Mouse (Mus musculus) gonadal fat pad, adult 2 months (tissue): Measurements from ENCODE around the gene Daxx. TPM values are rescaled to one million over a fixed set of nuclear protein-coding genes. Genes with fewer than 3 reads are reported as not detected.
A peak's percentile ranks its signal among the peaks of the same experiment; 100 is the strongest.
"Not testable (repeated sequence)": the region's sequence is repeated elsewhere in the genome, so short reads cannot be mapped to it uniquely, and the experiment has no call there.

Source experiments
- DNase-seq: peaks from one replicate; pipeline ENCODE4 v3.0.0-alpha.2; 2012; ENCODE audit warnings: low read depth
- polyA plus RNA-seq: library from polyadenylated mRNA; depleted of rRNA; stranded (reverse); fragments of >200 nt; gene quantifications from 2 replicates; pipeline ENCODE4 v1.2.3, GENCODE M21; 2012

Daxx gene
- polyA plus RNA-seq, 1 experiment: 45.8 TPM

DNA sequence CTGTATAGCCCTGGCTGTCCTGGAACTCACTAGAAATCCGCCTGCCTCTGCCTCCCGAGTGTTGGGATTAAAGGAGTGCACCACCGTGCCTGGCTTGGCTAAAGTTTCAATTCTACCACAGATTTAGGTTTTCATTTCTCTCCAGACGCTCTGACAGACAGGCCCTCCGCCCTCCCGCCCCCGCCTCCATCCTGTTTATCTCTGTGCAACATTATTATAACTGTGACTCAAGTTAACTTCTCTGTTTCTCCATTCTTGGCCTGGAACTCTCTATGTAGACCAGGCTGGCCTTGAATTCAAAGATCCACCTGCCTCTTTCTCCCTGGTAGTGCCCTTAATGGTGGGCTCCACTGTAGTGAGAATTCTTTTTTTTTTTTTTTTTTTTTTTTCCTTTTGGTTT is 6.7 kb upstream of the Daxx start:
- no peak for DNase-seq

DNA sequence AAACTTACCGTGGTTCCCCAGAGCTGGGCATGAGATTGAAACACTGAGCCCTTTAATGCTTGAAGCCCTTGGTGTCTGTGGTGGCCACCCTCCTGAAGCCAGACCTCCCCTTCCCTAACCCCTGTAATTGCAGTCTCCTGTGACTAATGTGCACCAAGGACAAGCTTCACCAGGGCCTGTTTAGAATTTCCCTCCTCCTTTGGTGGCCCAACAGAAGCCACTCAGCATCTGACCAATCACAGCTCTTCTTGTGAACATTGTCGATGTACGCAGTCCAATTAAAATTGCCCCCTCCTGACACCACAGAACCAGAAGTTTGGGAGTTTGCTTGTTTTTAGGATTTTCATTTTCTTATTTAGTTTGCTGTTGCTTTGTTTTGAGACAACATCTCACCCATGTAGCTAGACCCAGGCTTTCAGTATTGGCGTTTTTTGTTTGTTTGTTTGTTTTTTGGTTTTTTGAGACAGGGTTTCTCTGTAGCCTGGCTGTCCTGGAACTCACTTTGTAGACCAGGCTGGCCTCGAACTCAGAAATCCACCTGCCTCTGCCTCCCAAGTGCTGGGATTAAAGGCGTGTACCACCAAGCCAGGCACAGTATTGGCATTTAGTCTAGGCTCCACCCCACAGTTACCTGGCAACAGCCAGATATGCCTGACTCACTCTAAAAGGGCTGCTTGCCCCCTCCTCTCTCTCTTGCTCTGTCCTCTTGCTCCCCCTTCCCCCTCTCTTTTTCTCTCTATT is 5.1 kb upstream of the Daxx start:
- not testable (repeated sequence) for DNase-seq

DNA sequence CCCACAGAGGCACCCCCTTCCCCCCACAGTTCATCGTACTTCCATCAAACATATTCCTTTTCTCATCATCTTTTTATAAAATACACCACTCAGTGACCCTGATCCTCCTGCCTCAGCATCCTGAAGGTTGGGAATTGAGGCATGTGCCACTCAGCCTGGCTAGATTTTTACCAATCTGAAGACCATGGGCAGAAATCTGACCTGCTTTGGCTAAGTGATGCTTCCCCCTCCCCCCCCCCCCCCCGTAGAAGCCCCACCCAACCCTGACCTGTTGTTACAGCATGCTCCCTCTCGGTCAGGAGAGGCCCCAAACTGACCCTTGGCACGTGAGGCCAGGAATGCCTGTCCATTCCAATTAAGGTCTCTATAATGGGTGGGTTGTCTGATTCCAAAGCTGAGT is 4.4 kb upstream of the Daxx start, which contains the start of gene Platr17:
Gene Platr17 (plus strand): TSS at position 301 of the 400 bp plus-strand sequence.
- DNase-seq: not testable (repeated sequence)

DNA sequence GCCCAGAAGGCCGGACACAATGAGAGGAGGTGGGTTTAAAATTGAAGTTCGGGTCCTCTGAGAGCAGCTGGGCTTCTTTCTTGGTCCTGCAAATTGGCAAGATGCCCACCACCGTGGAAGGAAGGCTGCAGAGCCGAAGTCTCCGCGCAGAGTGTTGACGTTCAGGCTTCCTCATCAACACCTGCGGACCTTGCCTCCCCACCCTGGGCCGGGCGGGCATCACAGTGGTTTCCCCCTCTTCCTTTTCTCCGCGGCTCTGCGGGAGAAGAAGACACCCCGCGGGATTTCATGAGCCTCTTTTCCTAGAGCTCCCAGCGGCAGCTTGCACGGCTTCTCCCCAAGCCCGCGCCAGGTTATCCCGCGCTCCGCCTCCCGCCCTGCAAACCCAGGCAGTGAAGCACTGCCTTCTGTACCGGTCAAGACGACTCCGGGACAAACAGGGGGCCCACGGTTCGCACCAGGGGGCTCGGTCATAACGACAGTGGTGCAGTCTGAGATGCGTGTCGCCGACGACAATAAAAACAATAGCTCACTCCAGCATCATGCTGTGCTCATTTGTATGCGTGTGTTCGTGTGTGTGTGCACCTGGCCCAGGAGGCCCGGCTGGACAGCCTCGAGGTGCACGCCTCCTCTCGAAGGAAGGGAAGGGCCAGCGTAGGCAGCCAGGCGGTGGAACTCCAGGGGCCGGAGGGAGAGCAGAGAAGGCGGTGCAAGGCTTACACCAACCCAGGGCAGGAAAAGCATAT is 710 bp upstream of the Daxx start:
- DNase-seq: no peak

- DNase-seq: no peak
These were observed 646 bp downstream of the Daxx start for GRCm38 (mm10) chr17:33909869-33910250.

- DNase-seq: no peak
These were observed 1.3 kb downstream of the Daxx start for GRCm38 (mm10) chr17:33910346-33911051.

- no peak for DNase-seq
These were observed 2.0 kb downstream of the Daxx start for GRCm38 (mm10) chr17:33911052-33911812.

GRCm38 (mm10) chr17:33911813-33912414 is 2.7 kb downstream of the Daxx start:
- DNase-seq: no peak

DNA sequence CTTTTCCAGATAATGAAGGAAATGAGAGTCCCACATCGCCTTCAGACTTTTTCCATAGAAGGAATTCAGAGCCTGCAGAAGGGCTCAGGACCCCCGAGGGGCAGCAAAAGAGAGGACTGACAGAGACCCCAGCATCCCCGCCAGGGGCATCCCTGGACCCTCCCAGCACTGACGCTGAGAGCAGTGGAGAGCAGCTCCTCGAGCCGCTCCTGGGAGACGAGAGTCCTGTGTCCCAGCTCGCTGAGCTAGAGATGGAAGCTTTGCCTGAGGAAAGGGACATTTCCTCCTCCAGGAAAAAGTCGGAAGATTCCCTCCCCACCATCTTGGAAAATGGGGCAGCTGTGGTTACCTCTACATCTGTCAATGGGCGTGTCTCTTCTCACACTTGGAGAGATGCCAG is 4.0 kb downstream of the Daxx start:
- no peak for DNase-seq

GRCm38 (mm10) chr17:33913905-33914304 is 4.7 kb downstream of the Daxx start:
- DNase-seq: no peak

DNA sequence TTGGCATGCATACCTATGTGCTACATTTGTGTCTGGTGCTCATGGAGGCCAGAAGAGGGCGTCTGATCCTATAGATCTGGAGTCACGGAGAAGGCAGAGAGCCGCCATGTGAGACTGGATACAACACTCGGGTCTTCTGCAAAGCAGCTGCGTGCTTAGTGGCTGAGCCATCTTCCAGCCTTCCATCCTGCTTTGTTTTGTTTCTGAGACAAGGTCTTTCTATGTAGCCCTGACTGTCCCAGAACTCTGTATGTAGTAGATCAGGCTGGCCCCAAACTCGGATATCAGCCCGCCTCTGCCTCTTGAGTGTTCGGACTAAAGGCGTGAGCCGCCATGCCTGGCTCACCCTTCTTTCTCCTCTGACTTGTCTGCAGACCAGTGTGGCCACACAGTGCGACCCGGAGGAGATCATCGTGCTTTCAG is 5.8 kb downstream of the Daxx start:
- no peak for DNase-seq

DNA sequence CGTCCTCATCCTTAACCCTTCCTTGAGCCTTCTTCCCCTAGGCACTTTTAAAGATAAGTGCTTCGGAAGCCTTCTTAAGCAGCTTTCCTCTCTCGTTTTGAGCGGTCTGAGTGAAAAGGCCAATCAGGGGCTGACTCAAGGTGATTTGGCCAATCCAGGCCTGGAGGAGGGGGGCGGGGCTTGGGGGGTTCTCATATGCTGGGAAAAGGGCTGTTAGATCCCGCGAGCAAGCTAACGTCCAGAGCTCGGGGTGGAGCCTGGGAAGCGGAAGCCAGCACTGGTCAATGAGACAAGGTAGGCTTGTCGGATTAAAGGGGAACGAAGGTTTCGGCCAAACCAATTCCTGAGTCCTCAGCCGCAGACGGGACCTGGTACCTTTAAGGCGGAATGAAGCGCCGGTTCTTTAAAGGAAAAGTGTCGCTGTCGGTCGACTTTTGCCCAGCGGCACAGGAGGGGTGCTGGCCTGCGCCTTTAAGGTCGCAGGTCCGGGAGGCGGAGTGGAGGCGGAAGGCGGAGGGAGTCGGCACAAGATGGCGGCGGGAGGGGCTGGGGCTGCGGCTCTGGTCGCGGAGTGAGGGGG is 6.5 kb downstream of the Daxx start, which contains the start of the genes Tapbp and Zbtb22:
Gene Tapbp (plus strand): TSS at position 229 of the 580 bp plus-strand sequence.
Gene Zbtb22 (plus strand): TSS at position 234 of the 580 bp plus-strand sequence.
- peak; percentile 91 for DNase-seq

DNA sequence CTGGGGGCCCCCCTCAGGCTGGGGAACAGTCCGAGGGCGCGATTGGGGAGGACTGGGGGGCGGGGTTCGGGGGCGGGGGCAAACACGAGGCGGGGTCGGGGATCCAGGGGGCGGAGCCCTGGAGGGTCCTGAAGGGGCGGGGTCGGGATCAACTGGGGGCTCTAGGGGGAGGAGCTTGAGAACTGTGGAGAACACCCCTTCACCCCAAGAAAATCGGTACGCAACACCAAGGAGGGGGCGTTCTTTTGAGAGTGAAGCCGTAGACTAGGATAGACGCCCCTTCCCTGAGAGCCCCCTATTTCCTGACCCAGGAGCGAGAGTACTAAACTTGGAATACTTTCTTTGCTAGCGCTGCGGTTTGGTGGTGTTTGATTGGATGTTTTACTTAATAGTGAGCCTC is 7.1 kb downstream of the Daxx start:
- DNase-seq: no peak

DNA sequence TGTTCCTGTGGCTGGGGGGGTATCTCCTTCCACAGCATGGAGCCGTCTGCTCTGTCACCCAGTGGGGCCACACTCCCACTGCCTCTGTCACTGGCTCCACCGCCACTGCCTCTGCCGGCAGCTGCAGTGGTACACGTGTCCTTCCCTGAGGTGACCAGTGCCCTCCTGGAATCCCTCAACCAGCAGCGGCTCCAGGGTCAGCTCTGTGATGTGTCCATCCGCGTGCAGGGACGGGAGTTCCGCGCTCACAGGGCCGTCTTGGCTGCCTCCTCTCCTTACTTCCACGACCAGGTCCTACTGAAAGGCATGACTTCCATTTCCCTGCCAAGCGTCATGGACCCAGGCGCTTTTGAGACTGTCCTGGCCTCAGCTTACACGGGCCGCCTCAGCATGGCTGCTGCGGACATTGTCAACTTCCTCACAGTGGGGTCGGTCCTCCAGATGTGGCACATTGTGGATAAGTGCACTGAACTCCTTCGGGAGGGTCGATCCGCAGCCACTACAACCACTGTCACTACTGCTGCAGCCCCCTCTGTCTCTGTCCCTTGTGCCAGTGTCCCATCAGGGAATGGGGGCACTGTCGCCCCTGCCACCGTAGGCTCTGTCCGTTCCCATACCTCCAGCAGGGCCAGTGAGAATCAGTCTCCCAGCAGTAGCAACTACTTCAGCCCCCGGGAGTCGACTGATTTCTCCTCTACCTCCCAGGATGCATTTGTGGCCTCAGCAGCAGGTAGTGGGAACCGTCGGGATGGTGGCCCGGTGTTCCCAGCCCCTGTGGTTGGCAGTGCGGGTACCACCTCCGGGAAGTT is 7.8 kb downstream of the Daxx start:
- DNase-seq: no peak

DNA sequence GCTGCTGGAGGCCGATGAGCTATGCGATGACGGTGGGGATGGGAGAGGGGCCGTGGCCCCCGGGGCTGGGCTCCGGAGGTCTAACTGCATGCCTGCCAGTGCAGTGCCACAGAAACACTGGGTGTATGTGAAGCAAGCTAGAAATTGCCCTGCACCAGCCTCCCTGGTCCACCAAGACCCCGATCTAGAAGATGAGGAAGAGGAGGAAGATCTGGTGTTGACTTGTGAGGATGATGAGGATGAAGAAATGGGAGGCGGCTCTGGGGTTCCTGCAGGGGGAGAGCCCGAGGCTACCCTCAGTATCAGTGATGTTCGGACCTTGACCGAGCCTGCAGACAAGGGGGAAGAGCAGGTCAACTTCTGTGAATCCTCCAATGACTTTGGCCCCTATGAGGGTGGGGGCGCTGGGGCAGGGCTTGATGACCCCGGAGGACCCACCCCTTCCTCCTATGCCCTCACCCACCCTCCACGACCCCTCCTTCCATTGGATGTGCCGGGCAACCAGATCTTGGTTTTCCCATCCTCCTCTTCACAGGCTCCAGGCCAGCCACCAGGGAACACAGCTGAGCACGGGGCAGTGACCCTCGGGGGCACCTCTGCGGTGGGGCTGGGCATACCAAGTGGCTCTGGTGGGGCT is 8.6 kb downstream of the Daxx start:
- no peak for DNase-seq

DNA sequence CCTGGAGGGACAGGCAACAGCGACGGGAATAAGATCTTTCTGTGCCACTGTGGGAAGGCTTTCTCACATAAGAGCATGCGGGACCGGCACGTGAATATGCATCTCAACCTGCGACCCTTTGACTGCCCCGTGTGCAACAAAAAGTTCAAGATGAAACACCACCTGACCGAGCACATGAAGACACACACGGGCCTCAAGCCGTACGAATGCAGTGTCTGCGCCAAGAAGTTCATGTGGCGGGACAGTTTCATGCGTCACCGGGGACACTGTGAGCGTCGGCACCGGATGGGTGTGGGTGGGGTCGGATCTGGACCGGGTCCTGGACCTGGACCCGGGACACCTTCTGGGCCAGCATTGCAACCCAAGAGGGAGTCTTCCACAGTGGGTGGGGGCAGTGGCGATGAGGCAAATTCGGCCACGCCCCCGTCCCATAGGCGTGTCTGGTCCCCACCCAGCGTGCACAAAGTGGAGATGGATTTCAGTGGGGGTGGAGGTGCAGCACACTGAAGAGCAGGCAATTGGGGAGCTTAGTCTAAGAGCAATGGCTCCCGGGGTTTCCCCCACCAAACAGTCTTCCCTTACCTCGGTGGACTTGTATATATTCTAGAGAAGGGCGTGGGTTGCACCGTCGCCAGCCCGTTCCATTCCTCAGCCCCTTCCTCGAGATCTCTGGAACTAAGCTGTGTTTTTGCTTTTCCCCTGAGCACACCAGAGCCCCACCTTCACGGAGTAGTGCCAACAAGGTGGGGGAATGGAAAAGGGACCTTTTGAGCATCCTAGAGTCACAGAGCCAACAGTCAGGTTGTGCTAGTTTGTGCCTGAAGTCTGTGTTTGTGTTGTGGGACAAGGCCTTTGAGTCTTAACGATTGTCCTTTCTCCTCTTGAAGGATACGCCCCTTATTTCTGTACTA is 9.3 kb downstream of the Daxx start:
- no peak for DNase-seq

GRCm38 (mm10) chr17:33919351-33920281 is 10.4 kb downstream of the Daxx start:
- DNase-seq: no peak
